Mouse (Mus musculus): ENCODE data around the gene Gm9887. TPM values are rescaled to one million over a fixed set of nuclear protein-coding genes. Genes with fewer than 3 reads are reported as not detected.
"Not testable (repeated sequence)": the region's sequence is repeated elsewhere in the genome, so short reads cannot be mapped to it uniquely, and the experiment has no call there.

The Gm9887 gene
- polyA plus RNA-seq, 1 experiment from 2014 or later = 2.8 TPM

GRCm38 (mm10) chr12:69410767-69411166, 38.5 kb upstream of the Gm9887 start:
- H3K9ac ChIP-seq = no peak overlapping the region
- no peak for ATAC-seq (ENCODE audit: insufficient number of reproducible peaks, low FRiP score, low TSS enrichment, low read depth)
- H3K4me3 ChIP-seq (replicated peaks) = no peak overlapping the region
- H3K27me3 ChIP-seq = no peaks in the 10 kb centered on the region
- WGBS = 52% methylated on average over 5 of the region's 5 CpGs
- H3K4me1 ChIP-seq = no peaks in the 10 kb centered on the region
- H3K27ac ChIP-seq (replicated peaks) = no peak overlapping the region
- H3K4me2 ChIP-seq (replicated peaks) = no peak overlapping the region
- no peaks in the 10 kb centered on the region for H3K36me3 ChIP-seq
- H3K9me3 ChIP-seq (replicated peaks) = no peaks in the 10 kb centered on the region

DNA sequence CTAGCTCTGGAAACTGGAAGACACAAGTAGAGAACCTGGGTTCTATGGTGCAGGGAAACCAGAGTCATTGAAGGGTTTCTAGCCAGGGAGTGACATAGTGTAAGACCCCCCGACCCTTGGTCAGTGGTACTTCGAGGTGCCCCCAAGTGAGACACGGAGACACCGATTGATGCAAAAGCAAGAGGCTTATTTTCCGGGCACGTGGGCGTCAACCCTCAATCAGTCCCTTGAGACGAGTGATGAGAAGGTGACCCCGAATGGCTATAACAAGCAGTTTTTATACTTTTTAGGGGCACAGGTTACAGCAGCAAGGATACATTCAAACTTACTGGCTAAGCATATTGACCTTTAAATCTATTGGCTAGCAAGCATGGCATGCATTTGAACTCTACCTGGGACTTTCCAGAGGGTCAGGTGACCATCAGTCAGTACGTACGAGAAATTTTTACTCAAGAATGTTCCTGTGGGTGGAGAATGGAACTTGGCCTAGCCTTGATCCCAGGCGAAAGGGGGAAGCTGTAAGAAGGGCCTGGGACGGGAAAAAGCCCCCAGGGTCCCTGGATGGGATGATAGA, 30.4 kb upstream of the Gm9887 start:
- H3K4me2 ChIP-seq (replicated peaks) = no peak overlapping the region
- no peak for ATAC-seq (ENCODE audit: insufficient number of reproducible peaks, low FRiP score, low TSS enrichment, low read depth)
- H3K27me3 ChIP-seq = no peaks in the 10 kb centered on the region
- H3K4me1 ChIP-seq = peaks cover 9% of the 10 kb centered on the region; the same call in 1 of the 2 replicates
- WGBS = 87% methylated on average over 13 of the region's 13 CpGs
- H3K36me3 ChIP-seq = no peaks in the 10 kb centered on the region
- no peak overlapping the region for H3K4me3 ChIP-seq (replicated peaks)
- H3K27ac ChIP-seq (replicated peaks) = no peak overlapping the region
- H3K9me3 ChIP-seq (replicated peaks) = no peaks in the 10 kb centered on the region
- H3K9ac ChIP-seq = no peak overlapping the region

DNA sequence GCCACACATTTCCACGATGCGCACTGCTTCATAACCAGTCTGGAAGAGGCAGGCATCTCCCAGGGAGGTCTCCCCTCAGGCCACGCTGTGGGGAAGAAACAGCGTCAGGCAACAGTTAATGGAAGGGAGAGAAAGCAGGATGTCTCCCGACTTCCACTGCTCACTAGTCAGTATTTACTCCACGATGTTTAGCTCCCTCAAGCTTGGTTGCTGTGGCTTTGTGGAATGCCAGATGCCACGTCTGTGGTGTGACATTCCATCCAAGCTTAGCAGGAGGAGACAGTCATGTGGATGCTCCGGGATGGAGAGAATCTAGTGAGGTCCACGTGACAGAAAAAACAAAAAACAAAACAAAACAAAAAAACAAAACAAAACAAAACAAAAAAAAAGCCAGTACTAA, 29.8 kb upstream of the Gm9887 start:
- no peak overlapping the region for H3K4me3 ChIP-seq (replicated peaks)
- peak overlapping the region; percentile 4; the same call in 1 of the 2 replicates for H3K27ac ChIP-seq (replicated peaks)
- no peak overlapping the region for H3K4me2 ChIP-seq (replicated peaks)
- H3K9me3 ChIP-seq (replicated peaks) = no peaks in the 10 kb centered on the region
- no peaks in the 10 kb centered on the region for H3K36me3 ChIP-seq
- H3K9ac ChIP-seq = no peak overlapping the region
- no peak for ATAC-seq (ENCODE audit: insufficient number of reproducible peaks, low FRiP score, low TSS enrichment, low read depth)
- H3K27me3 ChIP-seq = no peaks in the 10 kb centered on the region
- 21% methylated on average over 9 of the region's 9 CpGs for WGBS
- peaks cover 9% of the 10 kb centered on the region; the same call in 1 of the 2 replicates for H3K4me1 ChIP-seq

- 25% methylated on average over 2 of the region's 2 CpGs for WGBS
- ATAC-seq (ENCODE audit: insufficient number of reproducible peaks, low FRiP score, low TSS enrichment, low read depth) = no peak
- Histone ChIP-seq H3K4me3 (replicated peaks) (no peak overlapping the region), H3K9me3 (replicated peaks) (no peaks in the 10 kb centered on the region), H3K9ac (no peak overlapping the region), H3K27ac (replicated peaks) (no peak overlapping the region), H3K27me3 (no peaks in the 10 kb centered on the region), H3K4me2 (replicated peaks) (no peak overlapping the region), H3K36me3 (no peaks in the 10 kb centered on the region), H3K4me1 (peaks cover 9% of the 10 kb centered on the region; the same call in 1 of the 2 replicates)
Observed at GRCm38 (mm10) chr12:69400871-69401286, 28.6 kb upstream of the Gm9887 start.

- Histone ChIP-seq H3K4me2 (replicated peaks) (no peak overlapping the region), H3K9me3 (replicated peaks) (no peaks in the 10 kb centered on the region), H3K27ac (replicated peaks) (no peak overlapping the region), H3K9ac (no peak overlapping the region), H3K4me3 (replicated peaks) (no peak overlapping the region), H3K36me3 (no peaks in the 10 kb centered on the region), H3K4me1 (peaks cover 9% of the 10 kb centered on the region; the same call in 1 of the 2 replicates), H3K27me3 (no peaks in the 10 kb centered on the region)
- WGBS = 84% methylated on average over 4 of the region's 4 CpGs
- no peak for ATAC-seq (ENCODE audit: insufficient number of reproducible peaks, low FRiP score, low TSS enrichment, low read depth)
Observed at GRCm38 (mm10) chr12:69400367-69400766, 28.1 kb upstream of the Gm9887 start.

GRCm38 (mm10) chr12:69394456-69394855, 22.2 kb upstream of the Gm9887 start:
- Histone ChIP-seq H3K27me3 (no peaks in the 10 kb centered on the region), H3K36me3 (no peaks in the 10 kb centered on the region), H3K4me3 (replicated peaks) (no peak overlapping the region), H3K27ac (replicated peaks) (no peak overlapping the region), H3K9ac (no peak overlapping the region), H3K9me3 (replicated peaks) (no peaks in the 10 kb centered on the region), H3K4me1 (peaks cover 6% of the 10 kb centered on the region; the same call in 1 of the 2 replicates), H3K4me2 (replicated peaks) (no peak overlapping the region)
- WGBS = 70% methylated on average over 6 of the region's 6 CpGs
- ATAC-seq (ENCODE audit: insufficient number of reproducible peaks, low FRiP score, low TSS enrichment, low read depth) = no peak

DNA sequence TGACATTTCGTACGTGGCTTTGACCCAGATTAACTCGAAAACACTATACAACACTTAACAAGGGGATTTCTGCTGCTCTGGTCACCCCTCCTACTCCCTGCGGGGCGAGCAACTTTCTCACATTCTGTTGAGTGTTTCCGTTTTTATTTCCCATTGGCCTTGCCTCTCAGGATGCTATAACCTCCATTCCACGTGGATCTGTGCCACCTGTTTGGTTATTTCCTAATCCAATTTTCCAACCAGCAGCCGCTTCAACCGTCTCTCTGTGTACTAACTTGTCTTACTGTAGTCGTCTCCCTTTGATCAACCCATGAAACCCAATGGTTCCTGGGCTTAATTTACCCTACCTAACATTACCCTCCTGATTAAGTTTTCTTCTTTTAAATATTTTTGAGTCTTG, 20.8 kb upstream of the Gm9887 start:
- no peak overlapping the region for H3K4me2 ChIP-seq (replicated peaks)
- no peak overlapping the region for H3K27ac ChIP-seq (replicated peaks)
- WGBS = 64% methylated on average over 10 of the region's 10 CpGs
- no peaks in the 10 kb centered on the region for H3K36me3 ChIP-seq
- no peaks in the 10 kb centered on the region for H3K27me3 ChIP-seq
- no peaks in the 10 kb centered on the region for H3K9me3 ChIP-seq (replicated peaks)
- no peak overlapping the region for H3K9ac ChIP-seq
- no peak overlapping the region for H3K4me3 ChIP-seq (replicated peaks)
- peaks cover 6% of the 10 kb centered on the region; the same call in 1 of the 2 replicates for H3K4me1 ChIP-seq
- ATAC-seq (ENCODE audit: insufficient number of reproducible peaks, low FRiP score, low TSS enrichment, low read depth) = no peak

DNA sequence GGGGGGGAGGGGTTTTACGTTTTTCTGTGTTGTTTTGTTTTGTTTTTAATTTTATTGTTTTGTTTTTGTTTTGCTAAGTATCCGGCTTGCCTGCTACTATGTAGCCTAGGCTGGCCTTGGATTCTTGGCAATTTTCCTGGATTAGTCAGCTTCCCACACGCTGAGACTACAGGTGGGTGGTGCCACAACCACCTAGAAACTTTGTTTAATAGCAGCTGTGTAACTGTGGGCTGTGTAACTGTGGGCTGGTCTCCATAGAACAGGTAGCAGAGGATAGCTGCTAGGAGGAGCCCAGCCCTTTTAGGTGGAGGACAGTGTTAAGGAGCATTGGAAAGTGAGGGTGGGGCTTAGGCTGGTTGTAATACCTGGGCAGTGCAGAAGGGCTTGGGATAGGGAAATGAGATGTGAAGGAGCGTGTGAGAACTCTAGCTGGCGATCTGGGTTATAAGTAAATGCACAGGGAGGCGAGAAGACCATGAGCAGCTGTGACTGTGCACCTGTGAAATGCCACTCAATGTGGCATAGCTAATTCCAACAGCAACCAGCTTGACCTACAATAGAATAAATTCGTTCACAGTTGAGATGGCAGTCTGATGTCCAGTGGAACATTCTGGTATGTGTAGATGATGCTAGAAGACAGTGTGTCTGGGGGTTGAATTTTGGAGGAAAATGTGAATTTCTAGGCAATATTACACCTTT, 17.9 kb upstream of the Gm9887 start:
- ATAC-seq (ENCODE audit: insufficient number of reproducible peaks, low FRiP score, low TSS enrichment, low read depth) = no peak
- H3K36me3 ChIP-seq = no peaks in the 10 kb centered on the region
- no peaks in the 10 kb centered on the region for H3K9me3 ChIP-seq (replicated peaks)
- no peak overlapping the region for H3K4me2 ChIP-seq (replicated peaks)
- H3K27ac ChIP-seq (replicated peaks) = no peak overlapping the region
- H3K4me3 ChIP-seq (replicated peaks) = no peak overlapping the region
- 63% methylated on average over 7 of the region's 7 CpGs for WGBS
- no peaks in the 10 kb centered on the region for H3K27me3 ChIP-seq
- H3K9ac ChIP-seq = no peak overlapping the region
- H3K4me1 ChIP-seq = peaks cover 6% of the 10 kb centered on the region; the same call in 1 of the 2 replicates

DNA sequence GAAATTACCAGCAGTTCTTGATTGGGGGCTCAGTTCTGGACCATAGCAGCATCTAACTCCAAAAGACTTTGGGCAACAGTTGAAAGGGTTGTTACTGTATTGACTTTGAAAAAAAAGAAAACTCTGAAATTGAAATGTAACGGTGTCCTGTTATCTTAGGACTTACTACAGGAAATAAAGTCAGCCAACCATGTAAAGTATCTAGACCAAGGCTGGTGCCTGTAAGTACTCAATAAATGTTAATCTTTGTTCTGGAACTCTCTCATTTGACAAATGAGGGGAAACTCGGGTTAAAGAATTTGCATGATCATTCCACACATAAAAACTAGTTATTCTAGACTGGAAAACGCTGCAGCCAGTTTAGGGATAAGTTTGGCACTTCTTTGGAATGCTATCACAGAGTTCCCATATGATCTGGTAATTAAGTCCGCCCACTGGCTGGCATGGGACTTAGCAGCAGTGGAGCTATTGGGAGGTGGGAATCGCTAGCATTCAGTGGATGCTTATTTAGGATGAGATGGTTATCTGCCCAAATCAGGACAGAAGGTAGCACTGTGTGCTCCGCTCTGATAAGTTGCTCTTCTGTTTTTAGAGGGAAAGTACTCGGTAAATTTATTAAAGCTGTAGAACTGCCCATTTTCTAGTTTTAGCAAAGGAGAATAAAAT, 17.1 kb upstream of the Gm9887 start:
- no peaks in the 10 kb centered on the region for H3K36me3 ChIP-seq
- peaks cover 6% of the 10 kb centered on the region; the same call in 1 of the 2 replicates for H3K4me1 ChIP-seq
- H3K4me3 ChIP-seq (replicated peaks) = no peak overlapping the region
- no peaks in the 10 kb centered on the region for H3K27me3 ChIP-seq
- 51% methylated on average over 7 of the region's 7 CpGs for WGBS
- no peak overlapping the region for H3K27ac ChIP-seq (replicated peaks)
- H3K9me3 ChIP-seq (replicated peaks) = no peaks in the 10 kb centered on the region
- H3K4me2 ChIP-seq (replicated peaks) = no peak overlapping the region
- no peak for ATAC-seq (ENCODE audit: insufficient number of reproducible peaks, low FRiP score, low TSS enrichment, low read depth)
- H3K9ac ChIP-seq = no peak overlapping the region

- 87% methylated on average over 10 of the region's 10 CpGs for WGBS
- Histone ChIP-seq H3K9ac (no peak overlapping the region), H3K4me2 (replicated peaks) (no peak overlapping the region), H3K27me3 (no peaks in the 10 kb centered on the region), H3K4me1 (peaks cover 6% of the 10 kb centered on the region; the same call in 1 of the 2 replicates), H3K4me3 (replicated peaks) (no peak overlapping the region), H3K9me3 (replicated peaks) (no peaks in the 10 kb centered on the region), H3K36me3 (no peaks in the 10 kb centered on the region), H3K27ac (replicated peaks) (no peak overlapping the region)
- ATAC-seq (ENCODE audit: insufficient number of reproducible peaks, low FRiP score, low TSS enrichment, low read depth) = no peak
Observed at GRCm38 (mm10) chr12:69388321-69388869, 16.1 kb upstream of the Gm9887 start.

DNA sequence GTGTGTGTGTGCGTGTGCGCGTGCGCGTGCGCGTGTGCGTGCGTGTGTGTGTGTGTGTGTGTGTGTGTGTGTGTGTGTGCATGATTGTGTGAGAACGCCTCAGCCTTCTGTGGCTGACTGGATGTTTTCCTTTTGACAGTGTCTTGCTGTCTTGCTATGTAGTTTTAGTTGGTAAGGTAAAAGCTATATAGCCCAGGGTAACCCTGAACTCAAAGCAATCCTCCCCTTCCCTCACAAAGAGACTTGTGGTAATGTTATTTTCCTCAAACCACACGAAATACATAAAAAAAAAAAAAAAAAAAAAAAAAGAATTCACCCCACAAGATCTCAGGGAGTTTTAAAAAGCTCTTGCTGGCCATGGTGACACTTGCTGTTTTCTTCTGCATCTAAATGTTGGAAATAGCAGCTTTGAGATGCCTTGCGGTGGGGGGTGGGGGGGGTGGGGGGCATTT, 14.0 kb upstream of the Gm9887 start:
- WGBS = 69% methylated on average over 8 of the region's 12 CpGs
- not testable (repeated sequence) for H3K9me3 ChIP-seq (replicated peaks); H3K4me2 ChIP-seq (replicated peaks); ATAC-seq (ENCODE audit: insufficient number of reproducible peaks, low FRiP score, low TSS enrichment, low read depth); H3K9ac ChIP-seq; H3K27me3 ChIP-seq; H3K36me3 ChIP-seq; H3K27ac ChIP-seq (replicated peaks); H3K4me3 ChIP-seq (replicated peaks); H3K4me1 ChIP-seq

Data from embryonic facial prominence, embryonic 15.5 days (tissue).